Mouse (Mus musculus): ENCODE results near the gene Prkra. TPM values are rescaled to one million over a fixed set of nuclear protein-coding genes. Genes with fewer than 3 reads are reported as not detected.

Gene Prkra
- 83.7 and 86.8 TPM in 2 replicates for polyA plus RNA-seq (2016; fragmentation: Nextera tagmentation; extraction: Ambion mirVana)

DNA sequence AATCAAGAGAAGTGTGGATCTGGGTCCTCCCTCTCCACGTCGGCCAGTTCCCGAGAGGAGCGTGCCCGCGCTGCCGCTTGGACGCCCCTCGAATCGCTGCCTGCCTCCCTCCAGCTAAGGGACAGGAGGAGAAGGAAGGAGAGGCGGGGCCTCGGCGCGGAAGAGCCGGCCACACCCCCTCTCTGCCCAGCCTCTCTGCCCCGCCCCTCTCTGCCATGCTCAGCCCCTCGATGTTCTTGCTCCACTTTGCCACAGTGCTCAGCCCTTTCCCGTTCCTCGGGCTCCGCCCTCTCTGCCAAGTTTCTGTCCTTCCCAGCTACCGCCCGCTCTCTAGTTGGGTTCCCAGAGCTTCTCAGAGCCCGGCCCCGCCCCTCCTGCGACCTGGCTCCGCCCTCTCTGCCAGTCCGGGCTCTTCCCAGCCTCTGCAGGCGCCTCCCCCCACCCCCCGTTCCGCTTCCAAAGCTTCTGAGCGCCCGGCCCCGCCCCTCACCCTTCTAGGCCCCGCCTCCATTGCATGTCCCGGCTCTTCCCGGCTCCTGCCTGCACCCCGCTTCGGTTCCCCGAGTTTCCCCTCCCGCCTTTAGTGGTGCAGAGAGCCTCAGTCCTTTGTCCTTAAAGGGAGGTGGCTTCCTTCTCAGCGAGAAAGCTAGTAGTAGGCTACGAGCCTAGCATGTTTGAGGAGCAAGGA is at the start of gene Prkra, which contains the start of gene Pjvk:
Gene Prkra, minus strand, starts transcription at position 133 of the 688 bp plus-strand sequence.
Gene Pjvk, plus strand, starts transcription at position 594 of the 688 bp plus-strand sequence.
- Histone ChIP-seq H3K4me1 (peaks cover 25% of the 10 kb centered on the region), H3K9me3 (replicated peaks) (no peaks in the 10 kb centered on the region), H3K36me3 (peaks cover 18% of the 10 kb centered on the region), H3K27me3 (ENCODE audit: low read depth, poor library complexity, severe bottlenecking) (no peaks in the 10 kb centered on the region), H3K27ac (replicated peaks) (peak within 1 kb of the TSS; percentile 93), H3K4me3 (peak within 1 kb of the TSS; percentile 71)
- DNase-seq (ENCODE audit: low spot score) = peak; percentile 100
- under 1% methylated on average over 42 of the region's 42 CpGs for WGBS

DNA sequence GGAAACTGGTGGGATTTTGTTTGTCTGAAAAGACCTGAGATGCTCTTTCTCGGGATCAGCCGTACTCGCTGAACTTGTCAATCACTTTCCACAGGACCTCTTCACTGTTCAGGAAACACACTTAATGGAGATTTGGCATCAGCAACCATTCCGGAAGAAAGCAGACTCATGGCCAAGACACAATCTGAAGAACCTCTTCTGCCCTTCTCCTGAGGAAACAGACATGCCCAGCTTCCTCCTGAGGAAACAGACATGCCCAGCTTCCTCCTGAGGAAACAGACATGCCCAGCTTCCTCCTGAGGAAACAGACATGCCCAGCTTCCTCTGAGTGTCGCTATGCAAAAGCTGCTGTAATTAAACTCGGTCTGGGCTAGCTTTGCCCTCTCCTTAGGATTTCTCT is 47.5 kb upstream of the Prkra start:
- no peaks in the 10 kb centered on the region for H3K27me3 ChIP-seq (ENCODE audit: low read depth, poor library complexity, severe bottlenecking)
- WGBS = 90% methylated on average over 6 of the region's 6 CpGs
- no peak overlapping the region for H3K27ac ChIP-seq (replicated peaks)
- H3K4me3 ChIP-seq = no peak overlapping the region
- DNase-seq (ENCODE audit: low spot score) = no peak
- no peaks in the 10 kb centered on the region for H3K4me1 ChIP-seq
- no peaks in the 10 kb centered on the region for H3K9me3 ChIP-seq (replicated peaks)
- peaks cover 77% of the 10 kb centered on the region for H3K36me3 ChIP-seq

DNA sequence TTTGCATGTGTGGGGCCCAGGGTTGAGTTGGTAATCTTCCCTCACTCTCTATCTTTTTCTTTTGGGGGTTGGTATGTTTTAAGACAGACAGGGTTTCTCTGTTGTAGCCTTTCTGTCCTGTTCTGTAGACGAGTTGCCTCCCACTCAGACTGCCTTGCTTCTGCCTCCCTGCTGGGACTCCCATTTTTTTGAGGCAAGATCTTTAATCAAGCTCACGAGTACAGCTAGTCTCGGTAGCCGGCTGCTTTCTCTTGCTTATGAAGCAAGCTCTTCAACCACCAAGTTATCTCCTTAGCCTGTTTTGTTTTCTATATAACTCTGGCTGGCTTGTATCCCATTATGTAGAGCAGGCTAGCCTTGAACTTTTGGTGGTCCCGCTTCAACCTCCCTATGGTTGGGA is 46.0 kb upstream of the Prkra start:
- DNase-seq (ENCODE audit: low spot score) = no peak
- no peak overlapping the region for H3K27ac ChIP-seq (replicated peaks)
- H3K27me3 ChIP-seq (ENCODE audit: low read depth, poor library complexity, severe bottlenecking) = no peaks in the 10 kb centered on the region
- H3K4me3 ChIP-seq = no peak overlapping the region
- H3K4me1 ChIP-seq = no peaks in the 10 kb centered on the region
- 86% methylated on average over 5 of the region's 5 CpGs for WGBS
- peaks cover 82% of the 10 kb centered on the region for H3K36me3 ChIP-seq
- H3K9me3 ChIP-seq (replicated peaks) = no peaks in the 10 kb centered on the region

DNA sequence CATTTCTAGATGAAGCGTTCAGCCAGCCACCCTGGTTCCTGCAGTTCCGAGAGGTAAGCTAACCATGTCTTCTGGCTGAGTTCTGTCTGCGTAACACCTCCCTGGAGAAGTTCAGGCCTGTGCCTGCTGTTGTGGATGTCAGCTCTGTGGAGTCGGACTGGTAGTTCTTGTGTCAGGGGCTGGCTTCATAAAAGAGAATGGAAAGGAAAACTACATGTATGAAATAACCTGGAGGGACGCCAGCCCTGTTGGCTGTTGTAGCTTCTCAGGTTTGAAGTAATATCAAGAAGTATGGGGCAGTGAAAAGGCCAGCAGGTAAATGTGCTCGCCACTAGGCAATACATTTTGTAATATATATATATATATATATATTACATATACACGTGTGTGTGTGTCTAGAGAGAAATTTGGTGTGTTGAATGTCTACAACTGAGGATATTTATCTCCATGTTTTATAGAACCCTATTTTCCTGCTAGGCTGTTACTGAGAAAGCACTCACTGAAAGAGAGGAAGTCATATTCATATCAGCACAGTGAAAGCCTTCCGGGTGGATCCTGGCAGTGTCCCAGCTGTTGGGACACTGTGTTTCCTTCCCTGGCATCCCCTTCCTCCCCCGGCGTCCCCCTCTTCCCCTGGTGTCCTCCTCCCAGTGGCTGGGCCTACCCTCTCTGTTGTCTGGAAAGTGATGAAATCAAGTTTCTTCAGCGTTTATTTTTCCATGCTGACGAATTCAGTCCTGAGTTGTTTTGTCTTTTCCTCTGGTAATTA is 42.8 kb upstream of the Prkra start:
- no peak for DNase-seq (ENCODE audit: low spot score)
- Histone ChIP-seq H3K36me3 (peaks cover 90% of the 10 kb centered on the region), H3K9me3 (replicated peaks) (no peaks in the 10 kb centered on the region), H3K27me3 (ENCODE audit: low read depth, poor library complexity, severe bottlenecking) (no peaks in the 10 kb centered on the region), H3K4me1 (no peaks in the 10 kb centered on the region), H3K4me3 (no peak overlapping the region), H3K27ac (replicated peaks) (no peak overlapping the region)
- WGBS = 90% methylated on average over 12 of the region's 12 CpGs

DNA sequence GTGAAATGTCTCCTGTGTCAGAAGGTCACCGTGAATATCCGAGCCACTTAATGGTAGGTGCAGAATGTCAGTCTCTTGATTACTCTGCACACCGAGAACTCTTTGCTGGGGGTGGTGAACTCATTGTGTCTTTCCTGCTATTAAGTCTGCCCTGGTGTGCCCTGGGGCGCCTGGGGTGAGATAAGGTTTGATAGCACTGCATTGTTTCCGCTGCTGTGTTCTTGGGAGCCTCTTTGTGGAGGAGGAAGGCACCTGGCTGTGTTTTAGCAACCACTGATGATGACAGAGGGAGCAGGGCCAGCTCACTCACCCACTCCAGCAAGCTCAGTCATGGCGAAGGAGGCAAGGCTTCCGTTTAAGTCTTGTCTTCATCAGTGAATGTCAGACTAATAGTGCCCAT is 40.3 kb upstream of the Prkra start:
- DNase-seq (ENCODE audit: low spot score) = no peak
- Histone ChIP-seq H3K27me3 (ENCODE audit: low read depth, poor library complexity, severe bottlenecking) (no peaks in the 10 kb centered on the region), H3K4me3 (no peak overlapping the region), H3K9me3 (replicated peaks) (no peaks in the 10 kb centered on the region), H3K27ac (replicated peaks) (no peak overlapping the region), H3K4me1 (no peaks in the 10 kb centered on the region), H3K36me3 (peaks cover 90% of the 10 kb centered on the region)
- 84% methylated on average over 7 of the region's 7 CpGs for WGBS

DNA sequence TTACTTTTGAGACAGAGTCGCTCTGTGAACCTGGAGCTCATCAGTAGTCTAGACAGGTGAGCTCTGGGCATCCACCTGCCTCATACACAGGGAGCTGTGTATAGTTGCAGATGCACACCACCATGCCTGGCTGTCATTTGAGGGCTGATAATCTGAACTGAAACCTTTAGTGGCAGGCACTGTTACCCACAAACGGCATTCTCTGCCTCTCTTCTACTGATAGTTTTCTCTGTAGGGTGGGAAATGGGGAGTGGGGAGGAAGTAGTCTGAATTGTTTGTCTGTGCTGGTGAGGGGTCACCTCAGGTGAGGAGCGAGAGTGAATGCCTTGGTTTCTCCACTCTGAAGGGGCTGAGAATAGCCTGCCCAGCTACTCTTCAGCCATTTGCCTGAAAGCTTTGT is 39.8 kb upstream of the Prkra start:
- H3K4me1 ChIP-seq = no peaks in the 10 kb centered on the region
- H3K9me3 ChIP-seq (replicated peaks) = no peaks in the 10 kb centered on the region
- 93% methylated on average over 3 of the region's 3 CpGs for WGBS
- H3K36me3 ChIP-seq = peaks cover 90% of the 10 kb centered on the region
- H3K27ac ChIP-seq (replicated peaks) = no peak overlapping the region
- no peak for DNase-seq (ENCODE audit: low spot score)
- no peaks in the 10 kb centered on the region for H3K27me3 ChIP-seq (ENCODE audit: low read depth, poor library complexity, severe bottlenecking)
- H3K4me3 ChIP-seq = no peak overlapping the region

DNA sequence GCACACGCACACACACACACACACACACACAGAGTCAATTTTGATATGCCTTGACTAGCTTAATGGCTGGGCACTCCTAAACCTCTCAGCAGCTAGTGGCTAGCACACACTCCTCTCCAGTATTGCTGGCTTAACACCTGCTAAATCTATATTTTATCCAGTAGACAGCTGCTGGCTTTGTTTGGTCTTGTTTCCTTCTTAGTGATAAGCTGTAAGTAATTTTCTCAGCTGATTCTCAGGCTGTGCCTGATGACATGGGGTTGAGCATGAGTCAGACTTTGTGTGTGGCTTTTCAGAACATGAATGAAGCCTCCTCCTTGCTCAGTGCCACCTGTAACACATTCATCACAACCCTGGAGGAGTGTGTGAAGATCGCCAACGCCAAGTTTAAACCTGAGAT is 39.2 kb upstream of the Prkra start:
- Histone ChIP-seq H3K4me1 (no peaks in the 10 kb centered on the region), H3K27me3 (ENCODE audit: low read depth, poor library complexity, severe bottlenecking) (no peaks in the 10 kb centered on the region), H3K9me3 (replicated peaks) (no peaks in the 10 kb centered on the region), H3K27ac (replicated peaks) (no peak overlapping the region), H3K36me3 (peaks cover 90% of the 10 kb centered on the region), H3K4me3 (no peak overlapping the region)
- no peak for DNase-seq (ENCODE audit: low spot score)
- over 99% methylated on average over 3 of the region's 3 CpGs for WGBS

DNA sequence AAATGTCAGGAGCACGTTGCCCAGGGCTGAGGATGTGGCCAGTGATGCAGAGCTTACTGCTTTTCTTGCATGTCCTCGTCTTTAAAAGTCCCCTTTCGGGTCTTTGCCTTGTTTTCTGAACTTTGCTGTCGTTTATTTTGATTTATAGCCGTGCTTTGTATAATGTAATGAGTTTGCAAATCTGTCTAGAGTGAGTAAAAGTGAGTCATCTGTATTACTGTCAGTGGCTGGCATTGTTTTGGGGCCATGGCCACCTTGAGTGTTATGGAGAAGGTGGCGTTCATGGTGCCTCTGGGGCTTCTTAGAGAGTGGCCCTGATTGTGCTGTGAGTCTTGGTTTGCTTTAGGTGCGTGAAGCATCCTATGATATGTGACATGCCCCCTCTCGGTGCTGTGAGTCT is 34.5 kb upstream of the Prkra start:
- no peaks in the 10 kb centered on the region for H3K4me1 ChIP-seq
- WGBS = 93% methylated on average over 8 of the region's 8 CpGs
- H3K4me3 ChIP-seq = no peak overlapping the region
- peaks cover 81% of the 10 kb centered on the region for H3K36me3 ChIP-seq
- H3K27ac ChIP-seq (replicated peaks) = no peak overlapping the region
- H3K9me3 ChIP-seq (replicated peaks) = no peaks in the 10 kb centered on the region
- no peak for DNase-seq (ENCODE audit: low spot score)
- H3K27me3 ChIP-seq (ENCODE audit: low read depth, poor library complexity, severe bottlenecking) = no peaks in the 10 kb centered on the region

DNA sequence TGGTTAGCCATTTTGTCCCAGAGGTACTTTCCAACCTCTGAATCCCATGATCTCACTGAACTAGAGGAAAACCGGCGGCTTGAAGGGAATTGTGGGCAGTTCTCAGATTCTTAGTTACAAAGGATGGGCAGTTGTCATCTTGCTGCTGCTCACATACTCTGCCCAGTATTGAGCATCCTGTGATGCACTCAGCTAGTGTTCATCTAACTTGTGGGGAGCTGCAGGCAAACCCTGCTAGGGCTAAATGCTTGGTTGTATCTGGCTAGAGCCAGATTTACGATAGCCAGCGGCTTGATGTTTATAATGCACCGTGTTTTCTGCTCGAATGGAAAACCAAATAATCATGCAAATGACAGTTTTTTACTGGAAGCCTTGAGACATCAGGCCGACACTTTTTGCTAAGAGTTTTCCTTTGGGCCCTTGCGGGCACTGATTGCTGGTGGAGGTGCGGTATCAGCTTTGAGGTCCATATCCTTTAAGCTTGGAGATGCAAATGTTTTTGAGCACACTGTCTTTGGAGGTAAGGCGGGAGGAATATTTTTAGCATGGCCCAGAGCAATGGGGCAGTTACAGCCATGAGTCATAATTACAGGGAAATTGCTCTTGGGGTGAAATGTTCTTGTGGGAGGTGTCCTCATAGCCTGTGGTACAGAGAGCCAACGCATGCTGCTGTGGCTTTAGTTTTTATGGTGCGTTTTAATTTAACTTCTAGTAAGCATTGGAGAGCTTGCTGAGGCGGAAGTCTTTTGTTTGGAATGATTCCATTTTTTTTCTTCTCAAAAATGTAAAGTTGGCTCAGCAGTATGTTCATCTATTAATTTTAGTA is 28.8 kb upstream of the Prkra start:
- Histone ChIP-seq H3K4me1 (peaks cover 45% of the 10 kb centered on the region), H3K27ac (replicated peaks) (peak overlapping the region; percentile 93), H3K4me3 (peak overlapping the region; percentile 82), H3K9me3 (replicated peaks) (no peaks in the 10 kb centered on the region), H3K36me3 (peaks cover 24% of the 10 kb centered on the region; the same call in 1 of the 2 replicates), H3K27me3 (ENCODE audit: low read depth, poor library complexity, severe bottlenecking) (no peaks in the 10 kb centered on the region)
- DNase-seq (ENCODE audit: low spot score) = peak; percentile 16
- WGBS = 72% methylated on average over 13 of the region's 13 CpGs

DNA sequence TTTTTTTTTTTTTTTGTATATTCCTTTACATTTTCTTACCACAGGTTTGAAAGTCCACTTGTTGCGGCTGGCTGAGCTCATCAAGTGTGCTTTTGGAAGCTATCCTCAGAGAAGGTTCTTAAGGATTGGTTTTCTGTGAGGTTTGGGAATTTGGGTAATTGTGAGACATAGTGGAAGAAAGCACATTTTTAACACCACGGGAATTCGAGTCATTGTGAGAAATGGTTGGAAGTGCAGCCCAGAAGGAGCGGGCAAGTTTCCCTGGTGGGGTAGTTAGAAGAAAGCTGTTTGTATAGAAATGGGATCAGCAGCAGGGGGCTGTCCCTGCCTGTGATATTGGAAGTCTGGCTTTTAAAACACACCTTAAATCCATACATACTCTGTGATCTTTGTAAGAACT is 28.1 kb upstream of the Prkra start:
- H3K4me3 ChIP-seq = peak overlapping the region; percentile 82
- peak; percentile 17 for DNase-seq (ENCODE audit: low spot score)
- H3K27ac ChIP-seq (replicated peaks) = peak overlapping the region; percentile 93
- H3K36me3 ChIP-seq = peaks cover 20% of the 10 kb centered on the region; the same call in 1 of the 2 replicates
- H3K4me1 ChIP-seq = peaks cover 46% of the 10 kb centered on the region
- WGBS = 13% methylated on average over 4 of the region's 4 CpGs
- no peaks in the 10 kb centered on the region for H3K27me3 ChIP-seq (ENCODE audit: low read depth, poor library complexity, severe bottlenecking)
- H3K9me3 ChIP-seq (replicated peaks) = no peaks in the 10 kb centered on the region

DNA sequence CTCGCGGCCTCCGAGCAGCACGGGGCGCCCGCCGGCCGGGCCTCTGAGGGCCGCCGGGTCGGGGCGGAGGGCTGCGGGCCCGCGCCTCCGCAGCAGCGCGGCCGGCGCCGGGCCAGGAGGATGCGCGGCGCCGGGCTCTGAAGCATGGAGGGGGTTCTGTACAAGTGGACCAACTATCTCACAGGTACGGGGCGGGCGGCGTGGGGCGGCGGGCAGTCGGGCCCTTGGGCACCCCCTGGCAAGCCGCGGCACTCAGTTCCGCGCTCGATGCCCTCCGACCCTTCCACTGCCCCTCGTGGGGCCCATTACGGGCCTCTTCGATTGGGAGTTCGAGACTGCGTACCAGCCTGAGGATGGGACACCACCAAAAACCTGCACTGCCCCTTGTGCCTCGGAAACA is 27.6 kb upstream of the Prkra start:
- Histone ChIP-seq H3K36me3 (peaks cover 15% of the 10 kb centered on the region; the same call in 1 of the 2 replicates), H3K27me3 (ENCODE audit: low read depth, poor library complexity, severe bottlenecking) (no peaks in the 10 kb centered on the region), H3K9me3 (replicated peaks) (no peaks in the 10 kb centered on the region), H3K27ac (replicated peaks) (peak overlapping the region; percentile 93), H3K4me1 (peaks cover 46% of the 10 kb centered on the region), H3K4me3 (peak overlapping the region; percentile 82)
- DNase-seq (ENCODE audit: low spot score) = no peak
- 2% methylated on average over 44 of the region's 44 CpGs for WGBS

DNA sequence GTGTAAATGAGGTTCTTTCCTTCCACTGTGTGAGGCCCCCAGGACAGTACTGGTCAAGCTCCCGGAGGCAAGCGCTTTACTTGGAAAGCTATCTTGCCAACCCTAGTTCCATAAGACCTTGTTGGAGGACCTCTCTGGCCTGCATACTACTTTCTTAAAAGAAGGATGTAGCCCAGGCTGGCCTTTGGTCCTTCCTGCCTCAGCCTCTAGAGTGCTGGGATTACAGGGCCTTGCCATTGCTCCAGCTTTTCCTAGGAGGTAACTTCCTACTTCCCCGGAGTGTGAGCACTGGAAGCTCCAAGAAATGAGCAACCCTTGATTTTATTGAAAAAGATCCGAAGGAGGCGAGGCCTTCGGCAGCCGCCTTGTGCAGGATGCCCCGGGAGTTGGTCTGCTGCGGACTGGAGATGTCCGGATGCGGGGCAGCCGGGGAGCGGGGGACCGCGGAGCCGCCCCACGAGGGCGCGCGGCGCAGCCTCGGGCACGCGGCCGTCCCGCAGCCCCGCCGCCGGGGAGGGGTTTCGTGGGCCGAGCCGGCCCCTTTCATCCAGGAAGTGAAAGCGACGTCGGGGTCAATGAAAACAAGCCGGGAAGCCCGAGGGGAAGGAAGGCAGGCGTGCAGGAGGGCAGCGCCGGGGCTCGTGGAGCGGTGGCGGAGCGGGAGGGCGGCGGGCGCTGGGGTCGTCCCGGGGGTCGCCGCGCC is 27.1 kb upstream of the Prkra start, which contains the start of gene Plekha3:
Gene Plekha3, plus strand, starts transcription at position 557 of the 703 bp plus-strand sequence.
- Histone ChIP-seq H3K4me3 (peak within 1 kb of the TSS; percentile 82), H3K27ac (replicated peaks) (peak within 1 kb of the TSS; percentile 93), H3K36me3 (peaks cover 9% of the 10 kb centered on the region; the same call in 1 of the 2 replicates), H3K4me1 (peaks cover 46% of the 10 kb centered on the region), H3K27me3 (ENCODE audit: low read depth, poor library complexity, severe bottlenecking) (no peaks in the 10 kb centered on the region), H3K9me3 (replicated peaks) (no peaks in the 10 kb centered on the region)
- peak; percentile 83 for DNase-seq (ENCODE audit: low spot score)
- WGBS = 4% methylated on average over 52 of the region's 52 CpGs
